Mouse (Mus musculus) frontal cortex, postnatal 36 days (tissue): ENCODE data around the gene Cwc22.

Experiments
- DNase-seq, 2 experiments: peaks; one replicate each; pipeline ENCODE4 v3.0.0; 2022; ENCODE audit warnings: low spot score in 2 of 2

Cwc22 gene

GRCm38 (mm10) chr2:77970556-77970955, 24.4 kb upstream of the Cwc22 start:
- DNase-seq, result no peak

- DNase-seq, result no peak
These were observed 23.8 kb upstream of the Cwc22 start for GRCm38 (mm10) chr2:77969956-77970355.

GRCm38 (mm10) chr2:77962450-77963193, 16.4 kb upstream of the Cwc22 start:
- no peak for DNase-seq

GRCm38 (mm10) chr2:77961256-77961655, 15.1 kb upstream of the Cwc22 start:
- DNase-seq, result no peak

GRCm38 (mm10) chr2:77960711-77961110, 14.5 kb upstream of the Cwc22 start:
- DNase-seq, result no peak

- DNase-seq, result no peak
These were observed 13.2 kb upstream of the Cwc22 start for GRCm38 (mm10) chr2:77959341-77959740.

DNA sequence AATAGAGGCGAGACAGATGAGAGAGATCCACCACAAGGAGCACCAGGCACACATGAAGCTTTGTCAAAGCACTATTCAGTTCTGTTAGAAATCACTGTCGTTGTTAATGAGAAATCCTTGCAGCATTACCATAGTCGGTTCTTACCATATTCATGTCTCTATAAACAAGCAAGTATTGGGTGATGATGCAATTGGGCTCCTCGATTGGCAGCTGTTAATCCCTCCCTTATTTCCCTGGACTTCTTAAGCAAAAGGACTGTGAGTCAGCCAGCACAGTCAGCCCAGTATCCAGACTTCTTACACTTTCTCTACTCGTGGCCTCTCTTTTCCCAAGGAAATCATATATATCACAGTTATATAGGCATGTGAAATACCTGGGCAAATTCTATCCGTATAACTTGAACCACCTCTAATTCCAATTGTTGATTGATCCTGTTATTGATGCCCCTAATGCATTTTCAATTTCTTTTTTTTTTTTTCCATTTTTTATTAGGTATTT, 5.3 kb upstream of the Cwc22 start:
- no peak for DNase-seq

DNA sequence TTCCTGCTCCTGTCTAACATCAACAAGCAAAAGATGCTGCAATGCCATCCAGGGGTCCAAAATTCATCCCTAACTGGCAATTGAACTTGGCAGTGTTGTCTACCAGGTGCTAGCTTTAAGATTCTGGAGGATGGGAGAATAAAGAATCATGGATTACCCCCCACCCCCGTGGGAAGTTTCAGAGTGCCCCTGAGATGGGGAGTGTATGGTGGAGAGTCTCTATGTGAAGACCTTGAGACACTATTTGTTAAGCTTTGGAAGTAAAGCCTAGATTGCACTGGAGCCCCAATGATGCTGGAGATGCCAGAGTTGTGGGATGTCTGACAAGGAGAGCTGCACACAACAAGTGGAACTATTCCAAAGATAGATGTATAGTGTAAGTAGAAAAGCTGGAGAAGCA, 3.9 kb upstream of the Cwc22 start:
- DNase-seq, result no peak

GRCm38 (mm10) chr2:77949521-77949920, 3.3 kb upstream of the Cwc22 start:
- DNase-seq, result no peak

DNA sequence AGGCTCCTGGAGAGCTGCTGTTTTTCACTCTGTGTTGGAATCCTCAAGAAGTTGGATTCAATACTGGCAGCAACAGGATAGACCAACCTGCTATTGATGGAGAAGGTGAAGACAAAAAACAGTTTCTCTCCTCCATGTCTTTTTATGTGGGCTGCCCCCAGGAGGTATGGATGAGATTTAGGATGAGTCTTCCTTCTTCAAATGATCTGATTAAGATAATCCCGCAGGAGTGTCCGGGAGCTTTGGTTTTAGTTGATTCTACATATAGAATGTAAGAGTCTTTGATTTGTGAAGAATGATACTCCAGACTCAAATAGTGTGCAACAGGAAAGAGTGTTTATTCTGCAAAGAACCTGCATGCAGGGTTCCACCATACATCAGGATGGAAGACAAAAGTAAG, 2.7 kb upstream of the Cwc22 start:
- no peak for DNase-seq

DNA sequence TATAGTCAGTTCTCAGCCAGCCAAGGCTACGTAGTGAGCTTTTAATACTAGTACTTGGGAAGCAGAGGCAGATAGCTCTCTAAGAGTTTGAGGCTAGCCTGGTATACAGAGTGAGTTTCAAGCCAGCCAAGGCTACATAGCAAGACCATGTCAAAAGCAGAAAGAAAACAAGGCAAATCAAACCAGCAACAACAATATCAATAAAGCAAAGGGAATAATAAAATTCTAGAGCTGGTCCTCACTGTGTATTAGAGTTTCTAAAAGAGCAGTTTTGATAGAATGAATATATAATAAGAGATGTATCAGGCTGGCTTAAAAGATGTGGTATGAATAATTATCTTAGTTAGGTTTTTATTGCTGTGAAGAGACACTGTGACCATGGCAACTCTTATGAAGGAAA, 2.0 kb upstream of the Cwc22 start:
- DNase-seq, result no peak

DNA sequence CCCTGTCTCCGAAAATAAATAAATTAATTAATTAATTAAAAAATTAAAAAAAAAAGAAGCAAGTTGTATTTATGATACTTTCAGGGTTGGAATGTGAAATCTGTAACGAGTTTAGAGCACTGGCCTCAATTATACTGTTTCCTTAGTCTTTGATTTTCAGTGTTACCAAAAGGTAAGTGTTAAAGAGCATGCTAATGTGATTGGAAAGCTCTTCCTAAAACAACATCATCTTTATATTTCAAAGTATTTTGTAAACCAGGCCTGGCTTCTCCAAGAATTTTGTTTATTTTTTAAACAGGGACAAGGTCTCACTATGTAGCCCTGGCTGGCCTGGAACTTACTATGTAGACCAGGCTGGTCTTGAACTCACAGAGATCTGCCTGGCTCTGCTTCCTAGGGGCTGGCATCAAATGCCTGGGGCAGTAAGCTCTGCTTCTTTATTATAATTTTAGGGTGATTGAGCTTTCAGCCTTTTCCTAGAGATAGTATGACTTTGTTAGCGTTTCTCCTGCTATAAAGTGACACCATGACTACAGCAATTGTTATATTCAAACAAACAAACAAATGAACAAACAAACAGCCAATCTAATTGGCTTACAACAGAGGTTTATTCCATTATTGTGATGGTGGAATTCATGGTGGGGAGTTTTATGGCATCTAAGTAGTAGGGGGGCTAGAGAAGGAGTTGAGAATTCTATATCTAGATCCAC, 1.1 kb upstream of the Cwc22 start:
- DNase-seq, result no peak

DNA sequence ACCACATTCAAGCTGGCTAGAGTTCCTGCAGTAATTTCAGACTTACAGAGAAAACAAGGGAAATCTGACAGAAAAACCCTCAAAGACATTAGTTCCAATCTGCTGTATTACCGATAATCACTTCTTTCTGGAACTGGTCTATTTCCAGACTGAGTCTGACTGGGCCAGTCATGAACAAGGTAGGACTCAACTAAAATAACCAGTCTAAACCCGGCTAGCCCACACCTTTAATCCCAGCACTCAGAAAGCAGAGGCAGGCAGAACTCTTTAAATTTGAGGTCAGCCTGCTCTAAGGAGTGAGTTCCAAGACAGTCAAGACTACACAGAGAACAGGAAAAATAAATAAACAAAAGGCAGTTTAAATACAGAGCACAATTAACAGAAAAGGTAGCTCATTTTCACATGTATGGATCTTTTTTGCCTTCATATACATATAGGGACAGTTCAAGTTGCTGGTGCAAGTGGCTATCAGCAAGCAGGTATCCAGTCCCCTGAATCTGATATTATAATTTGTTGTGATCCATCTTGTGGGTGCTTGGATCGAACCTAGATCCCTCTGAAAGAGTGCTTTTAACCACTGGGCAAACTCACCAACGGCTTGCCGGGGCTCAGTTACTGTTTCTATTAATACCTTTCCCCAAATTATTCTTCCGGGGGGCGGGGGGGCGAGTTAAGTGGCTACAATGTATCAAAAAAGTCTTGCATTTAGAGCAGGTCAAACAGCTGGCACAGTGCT, 1.1 kb downstream of the Cwc22 start:
- DNase-seq, result no peak

GRCm38 (mm10) chr2:77944281-77944680, 1.9 kb downstream of the Cwc22 start:
- DNase-seq, result no peak

DNA sequence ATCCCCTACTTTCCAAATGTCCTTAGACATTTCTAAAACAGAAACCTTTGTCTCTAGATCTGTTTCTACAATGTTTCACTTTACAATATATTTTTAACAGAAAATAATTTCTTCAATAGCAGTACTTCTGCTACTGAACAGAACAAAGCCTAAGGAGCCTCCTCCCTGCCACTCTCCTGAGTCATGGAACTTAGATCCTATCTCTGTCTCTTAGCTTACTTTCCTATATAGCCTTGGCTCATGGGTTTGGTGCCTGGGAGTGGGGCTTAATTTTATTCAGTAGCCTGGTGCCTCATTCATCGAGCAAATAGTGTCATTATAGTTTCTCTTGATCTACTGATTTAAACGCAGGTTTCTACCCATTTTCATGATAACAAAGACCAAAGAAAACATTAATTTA, 4.2 kb downstream of the Cwc22 start:
- DNase-seq, result no peak

GRCm38 (mm10) chr2:77938317-77938716, 7.9 kb downstream of the Cwc22 start:
- no peak for DNase-seq

- DNase-seq, result no peak
These were observed 8.4 kb downstream of the Cwc22 start for GRCm38 (mm10) chr2:77937818-77938217.

GRCm38 (mm10) chr2:77934138-77934537, 12.0 kb downstream of the Cwc22 start:
- DNase-seq, result no peak

DNA sequence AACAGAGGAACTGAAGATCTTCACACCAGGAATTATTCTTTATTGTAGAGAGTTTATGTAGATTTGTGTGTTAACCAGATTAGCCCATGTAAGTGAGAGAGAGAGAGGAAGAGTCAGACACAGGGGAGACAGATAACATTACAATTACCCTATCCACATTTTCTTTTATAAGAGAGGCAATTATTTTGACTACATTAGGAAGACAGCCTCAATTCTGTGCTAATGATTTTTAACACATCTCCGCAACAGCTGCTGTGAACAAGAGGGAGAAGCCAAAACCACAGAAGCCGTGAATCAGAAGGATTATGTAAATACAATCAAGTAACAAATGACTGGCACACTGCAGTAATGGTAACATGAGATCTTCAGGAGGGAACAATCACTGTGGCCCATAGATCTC, 12.5 kb downstream of the Cwc22 start:
- DNase-seq, result peak in 1 of 2 experiments; percentile 22

DNA sequence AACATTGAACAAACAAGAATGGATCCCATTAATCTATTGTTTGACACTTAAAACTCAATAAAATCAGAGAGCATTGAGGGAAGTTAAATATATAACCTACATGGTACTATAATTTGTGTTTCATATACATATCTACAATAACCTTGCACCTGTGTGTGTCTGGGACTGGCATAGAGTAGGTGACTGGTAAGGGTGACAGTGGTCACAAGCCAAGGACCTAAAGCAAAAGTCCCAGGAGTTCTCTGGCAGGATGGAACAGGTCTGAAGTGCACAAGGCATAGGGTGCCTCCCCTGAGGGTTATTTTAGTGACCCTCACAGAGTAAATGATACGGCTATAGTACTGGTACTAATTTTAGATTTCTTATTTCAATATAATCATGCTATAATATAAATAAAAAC, 14.2 kb downstream of the Cwc22 start:
- no peak for DNase-seq

DNA sequence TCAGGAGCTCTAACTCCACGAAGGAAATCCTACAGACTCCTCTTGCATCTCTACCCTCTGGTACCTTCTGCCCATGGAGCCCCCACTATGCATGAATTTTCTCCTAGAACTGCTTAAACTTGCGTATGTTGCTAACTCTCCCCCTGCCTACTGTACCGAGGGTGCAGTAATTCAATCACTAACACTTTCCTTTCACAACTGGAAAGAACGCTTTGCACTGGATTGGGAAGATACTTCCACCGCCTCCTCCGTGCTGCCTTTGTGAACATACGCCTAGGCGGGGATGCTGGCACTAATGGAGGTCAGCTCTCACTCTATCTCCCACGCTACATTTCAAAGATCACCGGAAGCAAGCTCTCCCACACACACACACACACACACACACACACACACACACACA, 17.8 kb downstream of the Cwc22 start:
- DNase-seq, result no peak

GRCm38 (mm10) chr2:77926468-77926867, 19.7 kb downstream of the Cwc22 start:
- DNase-seq, result no peak

DNA sequence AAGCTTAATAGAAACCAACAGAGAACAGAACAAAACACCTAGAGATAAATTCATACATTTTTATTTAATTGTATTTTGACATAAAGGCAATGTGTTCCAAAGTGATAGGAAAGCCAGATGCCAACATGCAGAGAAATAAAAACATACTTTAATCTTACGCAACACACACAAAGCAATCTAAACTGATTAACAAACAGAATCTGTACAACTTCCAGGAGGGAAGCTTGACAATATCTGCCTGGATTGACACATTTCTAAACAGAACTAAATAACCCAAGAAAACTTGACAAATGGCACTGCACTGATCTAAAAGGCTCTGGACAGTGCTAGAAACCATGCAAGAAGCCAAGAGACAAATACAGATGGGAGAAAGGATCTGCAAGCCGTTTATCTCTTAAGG, 20.2 kb downstream of the Cwc22 start:
- DNase-seq, result no peak
